Mouse (Mus musculus) lung, embryonic 16.5 days (tissue): ENCODE results near the gene Pla2g4b. TPM values are rescaled to one million over a fixed set of nuclear protein-coding genes. Genes with fewer than 3 reads are reported as not detected.

Experiments
- ATAC-seq: fragments of 200-750 bp; cut with Nextera tagmentation; 2 replicates; pipeline ENCODE4 v1.8.0; 2017; ENCODE audit warnings: low read depth, mild to moderate bottlenecking, moderate library complexity
- H3K27ac ChIP-seq: fragments of 300-500 bp; sonication (generic); 2 replicates; pipeline ENCODE4 v1.5.1; 2014; ENCODE audit warnings: mild to moderate bottlenecking, control low read depth, low read length
- H3K27me3 ChIP-seq: fragments of 300-500 bp; sonication (generic); 2 replicates; pipeline ENCODE4 v1.6.1; 2014; ENCODE audit warnings: low read depth, low read length, mixed read lengths; ENCODE audit not compliant: control insufficient read depth, insufficient read depth
- H3K36me3 ChIP-seq: fragments of 300-500 bp; sonication (generic); 2 replicates; pipeline ENCODE4 v1.6.1; 2014; ENCODE audit warnings: low read length; ENCODE audit not compliant: control insufficient read depth, insufficient read depth
- H3K4me1 ChIP-seq: fragments of 300-500 bp; sonication (generic); replicated peaks from 2 replicates; pipeline ENCODE4 v1.6.1; 2014; ENCODE audit warnings: low read length, mixed read lengths; ENCODE audit not compliant: control insufficient read depth, insufficient read depth
- H3K4me2 ChIP-seq: fragments of 300-500 bp; sonication (generic); 2 replicates; pipeline ENCODE4 v1.6.1; 2014; ENCODE audit warnings: low read depth, low read length, control low read depth
- H3K4me3 ChIP-seq: fragments of 300-500 bp; sonication (generic); 2 replicates; pipeline ENCODE4 v1.5.1; 2014; ENCODE audit warnings: mild to moderate bottlenecking, low read length, control low read depth
- H3K9ac ChIP-seq: fragments of 300-500 bp; sonication (generic); 2 replicates; pipeline ENCODE4 v1.6.1; 2014; ENCODE audit warnings: low read length, control low read depth
- H3K9me3 ChIP-seq: fragments of 300-500 bp; sonication (generic); 2 replicates; pipeline ENCODE4 v1.6.1; 2016; ENCODE audit warnings: low read length; ENCODE audit not compliant: control insufficient read depth
- WGBS: fragments of 180-500 bp; shearing (Covaris S2); extraction: QIAGEN DNeasy Blood & Tissue Kit; methylation state at CpG from one replicate; pipeline ENCODE4 v1.1.7; 2014; 5-methylcytosine and 5-hydroxymethylcytosine counted together
- polyA plus RNA-seq: library from polyadenylated mRNA; unstranded; fragments of >200 nt; fragmentation: Nextera tagmentation; extraction: Ambion mirVana; gene quantifications from 2 replicates; pipeline ENCODE4 v1.2.1, GENCODE M21; 2015

The Pla2g4b gene
- polyA plus RNA-seq, 1 experiment from 2014 or later, result 1.1 TPM

DNA sequence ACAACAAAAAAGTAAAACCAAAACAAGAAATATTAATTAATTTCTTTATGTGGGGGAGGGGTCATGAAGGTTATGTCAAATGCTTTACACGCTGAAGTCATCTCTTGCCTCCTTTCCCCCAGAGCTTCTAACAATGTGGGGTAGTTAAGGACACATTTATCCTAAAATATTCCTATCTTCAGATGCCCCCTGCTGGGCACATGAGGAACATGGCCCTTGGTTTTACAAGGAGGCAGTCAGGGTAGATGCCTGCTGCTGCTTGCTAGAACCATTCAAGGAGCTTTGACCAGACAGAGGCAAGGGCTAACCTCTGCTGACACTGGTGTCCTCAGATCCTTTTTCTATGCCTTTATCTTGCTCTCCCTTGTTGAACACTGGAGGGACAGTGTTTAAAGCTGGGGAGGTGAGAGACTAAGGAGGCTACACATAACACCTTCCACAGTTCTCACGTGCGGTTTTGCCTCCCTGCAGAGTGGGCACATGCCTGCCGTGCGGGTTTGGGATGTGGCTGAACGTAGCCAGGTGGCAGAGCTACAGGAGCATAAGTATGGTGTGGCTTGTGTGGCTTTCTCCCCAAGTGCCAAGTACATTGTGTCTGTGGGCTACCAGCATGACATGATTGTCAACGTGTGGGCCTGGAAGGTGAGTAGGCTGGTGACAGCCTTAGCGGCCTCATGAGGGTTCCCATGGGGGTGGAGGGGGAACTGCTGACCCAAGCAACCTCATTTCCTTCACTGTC lies 21.6 kb upstream of the Pla2g4b start:
- H3K4me2 ChIP-seq, result no peak overlapping the region
- H3K9ac ChIP-seq, result no peak overlapping the region
- 72% methylated on average over 8 of the region's 8 CpGs for WGBS

DNA sequence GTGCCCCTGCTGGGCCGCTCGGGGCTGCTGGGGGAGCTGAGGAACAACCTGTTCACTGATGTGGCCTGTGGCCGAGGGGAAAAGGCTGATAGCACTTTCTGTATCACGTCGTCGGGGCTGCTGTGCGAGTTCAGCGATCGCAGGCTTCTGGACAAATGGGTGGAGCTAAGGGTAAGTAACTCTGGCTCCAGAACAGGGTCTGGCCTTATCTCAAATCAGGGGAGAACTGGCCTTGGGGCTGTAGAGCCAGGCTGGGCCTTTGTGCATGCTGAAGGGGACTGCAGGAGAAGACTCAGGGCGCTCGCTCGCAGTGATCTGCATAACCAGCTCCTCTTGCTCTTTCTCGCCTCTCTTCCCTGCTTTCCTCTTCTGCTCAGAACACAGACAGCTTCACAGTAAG lies 20.3 kb upstream of the Pla2g4b start:
- H3K27me3 ChIP-seq, result no peaks in the 10 kb centered on the region
- ATAC-seq, result no peak
- no peaks in the 10 kb centered on the region for H3K4me1 ChIP-seq
- H3K9ac ChIP-seq, result no peak overlapping the region
- no peak overlapping the region for H3K27ac ChIP-seq
- H3K36me3 ChIP-seq, result peaks cover 4% of the 10 kb centered on the region; the same call in 1 of the 2 replicates
- no peaks in the 10 kb centered on the region for H3K9me3 ChIP-seq
- H3K4me3 ChIP-seq, result no peak overlapping the region
- WGBS, result 78% methylated on average over 13 of the region's 13 CpGs
- H3K4me2 ChIP-seq, result no peak overlapping the region

More for the DNA sequence above, 21.6 kb upstream of the Pla2g4b start:
- H3K4me3 ChIP-seq, result no peak overlapping the region
- no peak for ATAC-seq
- no peaks in the 10 kb centered on the region for H3K9me3 ChIP-seq
- H3K4me1 ChIP-seq, result no peaks in the 10 kb centered on the region
- no peaks in the 10 kb centered on the region for H3K36me3 ChIP-seq
- no peak overlapping the region for H3K27ac ChIP-seq
- no peaks in the 10 kb centered on the region for H3K27me3 ChIP-seq

DNA sequence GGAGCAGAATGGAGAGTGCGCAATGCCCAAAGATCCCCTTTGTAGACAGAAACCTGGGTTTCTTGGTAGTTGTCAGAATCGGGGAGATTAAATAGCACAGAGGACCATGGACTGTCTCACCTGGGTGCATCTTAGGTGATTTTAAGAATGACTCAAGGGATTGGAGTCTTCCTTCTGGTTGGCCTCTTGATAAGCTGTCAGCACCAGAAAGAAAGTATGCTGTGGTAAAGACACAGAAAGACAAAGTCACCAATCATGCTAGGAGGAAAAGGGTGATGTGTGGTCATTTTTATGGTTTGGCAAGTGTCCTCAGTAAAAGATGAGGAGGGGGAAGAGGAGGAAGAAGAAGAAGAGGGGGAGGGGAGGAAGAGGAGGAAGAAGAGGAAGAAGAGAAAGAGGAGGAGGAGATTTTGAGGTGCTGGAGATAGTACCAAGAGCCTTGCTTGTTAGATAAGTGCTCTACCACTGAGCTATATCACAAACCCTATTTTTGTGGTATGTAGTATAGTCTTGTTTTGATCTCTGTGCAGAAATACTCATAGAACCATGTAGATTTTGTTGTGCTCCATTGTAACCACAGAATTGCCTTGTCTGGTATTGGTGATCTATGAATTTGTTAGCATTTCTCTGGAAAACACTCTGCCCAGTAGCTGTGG lies 19.3 kb upstream of the Pla2g4b start:
- no peaks in the 10 kb centered on the region for H3K4me1 ChIP-seq
- no peak overlapping the region for H3K4me3 ChIP-seq
- no peak overlapping the region for H3K4me2 ChIP-seq
- H3K27ac ChIP-seq, result no peak overlapping the region
- H3K9ac ChIP-seq, result no peak overlapping the region
- 93% methylated on average over 2 of the region's 2 CpGs for WGBS
- H3K36me3 ChIP-seq, result peaks cover 7% of the 10 kb centered on the region; the same call in 1 of the 2 replicates
- ATAC-seq, result no peak
- H3K27me3 ChIP-seq, result no peaks in the 10 kb centered on the region
- no peaks in the 10 kb centered on the region for H3K9me3 ChIP-seq

DNA sequence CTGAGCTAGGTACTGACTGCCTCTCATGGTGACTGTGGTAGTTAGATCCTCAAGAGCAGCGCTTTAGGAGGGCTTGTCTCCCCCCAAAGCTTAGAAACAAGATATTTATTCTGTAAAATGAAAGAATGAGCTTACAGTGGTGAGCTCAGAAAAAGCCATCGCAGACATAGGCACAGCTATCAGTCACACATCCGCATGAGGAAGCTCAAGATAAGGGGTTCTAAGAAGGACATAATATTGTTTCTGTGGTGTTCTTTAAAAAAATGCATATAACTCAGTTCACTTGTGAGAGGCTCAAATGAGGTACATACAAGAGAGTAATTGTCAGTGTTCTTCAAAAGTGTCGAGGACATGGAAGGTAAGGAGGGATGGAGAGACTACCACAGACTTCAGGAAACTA lies 17.3 kb upstream of the Pla2g4b start:
- Histone ChIP-seq H3K4me3 (no peak overlapping the region), H3K27ac (no peak overlapping the region), H3K9me3 (no peaks in the 10 kb centered on the region), H3K36me3 (peaks cover 19% of the 10 kb centered on the region), H3K4me1 (no peaks in the 10 kb centered on the region), H3K4me2 (no peak overlapping the region), H3K27me3 (no peaks in the 10 kb centered on the region), H3K9ac (no peak overlapping the region)
- WGBS, result 89% methylated on average over 4 of the region's 4 CpGs
- ATAC-seq, result no peak

DNA sequence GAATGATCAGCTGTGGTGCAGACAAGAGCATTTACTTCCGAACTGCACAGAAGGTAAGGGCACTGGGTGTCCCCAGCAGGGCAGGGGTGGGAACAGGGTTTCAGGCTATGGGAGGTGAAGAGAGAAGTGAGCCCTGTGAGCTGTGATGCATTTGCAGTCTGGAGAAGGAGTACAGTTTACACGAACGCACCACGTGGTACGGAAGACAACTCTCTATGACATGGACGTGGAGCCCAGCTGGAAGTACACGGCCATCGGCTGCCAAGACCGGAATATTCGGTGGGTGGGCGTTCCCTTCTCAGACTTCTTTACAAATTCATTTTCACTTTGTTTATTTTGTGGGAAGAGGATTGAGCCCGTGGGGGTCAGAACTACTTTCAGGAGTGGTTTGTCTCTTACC lies 15.6 kb upstream of the Pla2g4b start:
- H3K4me1 ChIP-seq, result no peaks in the 10 kb centered on the region
- peaks cover 35% of the 10 kb centered on the region for H3K36me3 ChIP-seq
- no peaks in the 10 kb centered on the region for H3K9me3 ChIP-seq
- no peak overlapping the region for H3K27ac ChIP-seq
- H3K9ac ChIP-seq, result no peak overlapping the region
- no peak overlapping the region for H3K4me2 ChIP-seq
- no peak overlapping the region for H3K4me3 ChIP-seq
- 58% methylated on average over 12 of the region's 12 CpGs for WGBS
- H3K27me3 ChIP-seq, result no peaks in the 10 kb centered on the region
- ATAC-seq, result peak; percentile 76

DNA sequence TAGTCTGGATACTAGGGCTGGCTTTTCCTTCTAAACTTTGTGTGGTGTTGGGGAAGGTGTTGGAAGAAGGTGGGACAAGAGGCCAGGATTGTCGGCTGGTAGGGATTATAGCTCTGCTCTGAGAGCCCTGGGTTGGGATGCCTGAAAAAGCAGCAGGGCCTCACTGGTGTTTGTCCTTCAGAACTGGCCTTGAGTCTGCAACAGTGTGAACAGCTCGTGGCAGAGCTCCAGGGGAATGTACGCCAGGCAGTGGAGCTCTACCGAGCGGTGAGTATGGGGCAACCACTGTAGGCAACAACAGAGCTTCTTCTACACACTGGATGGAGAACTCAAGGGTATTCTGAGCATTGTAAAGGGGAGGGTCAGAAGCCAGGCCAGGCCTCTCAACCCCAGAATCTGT lies 8.9 kb upstream of the Pla2g4b start:
- Histone ChIP-seq H3K36me3 (peaks cover 35% of the 10 kb centered on the region), H3K9me3 (no peaks in the 10 kb centered on the region), H3K27ac (no peak overlapping the region), H3K4me2 (no peak overlapping the region), H3K4me3 (no peak overlapping the region), H3K4me1 (peaks cover 12% of the 10 kb centered on the region), H3K9ac (no peak overlapping the region), H3K27me3 (no peaks in the 10 kb centered on the region)
- ATAC-seq, result no peak
- 76% methylated on average over 5 of the region's 5 CpGs for WGBS

DNA sequence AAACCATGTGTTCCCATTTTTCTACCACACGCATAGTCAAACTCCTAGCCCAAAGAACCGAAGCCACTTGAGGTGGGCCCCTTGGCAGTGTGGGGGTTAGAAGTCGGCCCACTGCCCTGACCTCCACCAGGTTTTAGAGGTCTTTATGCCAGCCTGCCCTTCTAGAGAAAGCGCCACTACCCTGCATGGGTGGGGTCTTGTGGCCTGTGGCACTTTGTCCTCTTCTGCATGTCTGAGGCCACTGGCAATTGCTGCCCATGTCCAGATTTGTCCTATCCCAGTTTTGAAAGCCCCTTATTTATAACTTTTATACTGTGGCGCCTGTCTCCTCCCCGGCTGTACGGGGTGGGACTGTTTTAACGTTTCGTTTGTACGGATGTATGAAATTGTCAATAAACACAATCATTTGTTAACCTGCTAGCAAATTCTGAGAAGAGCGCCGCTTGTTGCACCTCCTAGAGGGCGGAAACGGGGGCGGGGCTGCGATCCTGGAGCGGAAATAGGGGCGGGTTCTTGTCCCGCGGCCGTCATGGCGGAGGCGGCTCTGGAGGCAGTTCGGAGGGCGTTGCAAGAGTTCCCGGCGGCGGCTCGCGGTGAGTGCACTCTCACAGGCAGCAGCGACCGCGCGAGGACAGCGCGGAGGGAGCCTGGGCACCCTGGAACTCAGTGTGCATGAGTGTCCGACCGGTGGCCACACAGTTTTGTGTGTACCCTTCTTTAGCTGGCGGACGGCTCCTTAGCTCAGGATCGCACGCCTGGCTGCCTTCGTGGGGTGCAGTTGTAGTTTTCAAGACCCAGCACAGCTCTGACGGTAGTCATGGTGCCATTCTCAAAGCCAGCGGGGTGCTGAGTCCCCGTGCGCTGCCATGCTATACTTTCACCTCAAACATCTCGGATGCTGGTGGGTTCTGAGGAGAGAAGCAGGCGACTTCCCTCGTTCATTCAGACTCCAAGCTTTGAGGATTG lies 6.0 kb upstream of the Pla2g4b start, which contains the start of the genes Jmjd7 and Gm28042:
Gene Jmjd7, plus strand, starts transcription at position 500 of the 966 bp plus-strand sequence.
Gene Gm28042, plus strand, starts transcription at position 510 of the 966 bp plus-strand sequence.
- H3K27me3 ChIP-seq, result no peaks in the 10 kb centered on the region
- peak; percentile 92 for ATAC-seq
- H3K4me2 ChIP-seq, result peak within 1 kb of the TSS; percentile 76
- peak within 1 kb of the TSS; percentile 87 for H3K9ac ChIP-seq
- H3K4me1 ChIP-seq, result peaks cover 26% of the 10 kb centered on the region
- H3K9me3 ChIP-seq, result no peaks in the 10 kb centered on the region
- H3K27ac ChIP-seq, result peak within 1 kb of the TSS; percentile 93
- peaks cover 14% of the 10 kb centered on the region for H3K36me3 ChIP-seq
- WGBS, result 4% methylated on average over 50 of the region's 50 CpGs
- peak within 1 kb of the TSS; percentile 76 for H3K4me3 ChIP-seq

DNA sequence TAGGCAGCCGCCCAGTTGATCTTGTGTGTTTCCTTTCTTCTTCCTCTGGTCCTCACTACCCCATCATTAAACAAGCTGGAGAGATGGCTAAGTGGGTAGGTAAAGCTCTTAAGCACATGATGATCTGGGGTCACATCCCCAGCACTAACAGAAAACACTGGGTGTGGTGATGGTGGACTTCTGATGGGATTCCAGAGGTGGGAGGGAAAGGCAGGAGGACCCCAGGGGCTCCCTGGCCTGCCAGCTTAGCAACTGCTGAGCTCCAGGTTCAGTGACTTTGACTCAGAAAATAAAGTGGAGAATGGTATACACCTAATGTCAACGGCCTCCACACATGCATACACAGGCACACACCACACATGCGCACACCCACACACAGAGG lies 5.3 kb upstream of the Pla2g4b start:
- 32% methylated on average over 3 of the region's 3 CpGs for WGBS
- H3K4me1 ChIP-seq, result peaks cover 26% of the 10 kb centered on the region
- H3K27me3 ChIP-seq, result no peaks in the 10 kb centered on the region
- peak overlapping the region; percentile 76 for H3K4me2 ChIP-seq
- ATAC-seq, result peak; percentile 10; the same call in 1 of the 2 replicates
- H3K36me3 ChIP-seq, result peaks cover 7% of the 10 kb centered on the region
- peak overlapping the region; percentile 93 for H3K27ac ChIP-seq
- H3K9me3 ChIP-seq, result no peaks in the 10 kb centered on the region
- H3K9ac ChIP-seq, result peak overlapping the region; percentile 87
- peak overlapping the region; percentile 76 for H3K4me3 ChIP-seq
